Mouse (Mus musculus): ENCODE results near the gene Hnrnph1.

DNA sequence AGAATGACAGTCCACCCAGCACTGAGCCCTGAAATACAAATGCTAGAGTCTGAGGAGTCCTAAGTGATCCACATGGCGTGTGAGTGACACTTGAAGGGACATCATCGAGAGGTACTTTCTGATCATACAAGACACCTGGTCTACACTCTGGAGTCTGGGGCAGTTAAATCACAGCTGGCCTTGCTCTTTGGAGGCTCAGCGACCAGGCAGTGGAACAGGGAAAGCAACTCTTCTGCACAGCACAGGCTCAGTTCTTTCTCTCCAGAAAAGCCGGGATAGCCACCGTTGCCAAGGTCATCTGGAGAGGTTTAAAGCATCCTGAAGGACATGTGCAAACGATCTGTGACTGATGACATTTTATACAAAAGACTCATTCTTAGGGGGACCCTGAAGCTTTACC is 30.4 kb downstream of the Hnrnph1 start:
- TF ChIP-seq CTCF (conservative IDR thresholded peaks at IDR 0.05; ENCODE audit: low read length) = no peak
- TF ChIP-seq NANOG (IDR thresholded peaks at IDR 0.05; ENCODE audit: borderline replicate concordance, low read length) = no peak

Data from E14TG2a.4 (cell line).